Mouse (Mus musculus): ENCODE results near the gene Stard3. TPM values are rescaled to one million over a fixed set of nuclear protein-coding genes. Genes with fewer than 3 reads are reported as not detected.

The Stard3 gene
- polyA plus RNA-seq, 1 experiment from 2014 or later, result 44.9 TPM

GRCm38 (mm10) chr11:98341174-98341573 is 17.0 kb upstream of the Stard3 start:
- Histone ChIP-seq H3K36me3 (ENCODE audit: control insufficient read depth, insufficient read depth, low read length) (no peaks in the 10 kb centered on the region), H3K27me3 (replicated peaks; ENCODE audit: control insufficient read depth, insufficient read depth, low read length) (peaks cover 58% of the 10 kb centered on the region), H3K9me3 (ENCODE audit: control insufficient read depth, low read length) (no peaks in the 10 kb centered on the region), H3K4me2 (ENCODE audit: low read depth, low read length) (no peak overlapping the region), H3K9ac (ENCODE audit: low read depth, low read length) (no peak overlapping the region), H3K27ac (ENCODE audit: low read length) (no peak overlapping the region), H3K4me3 (ENCODE audit: low read length) (no peak overlapping the region), H3K4me1 (ENCODE audit: control insufficient read depth, insufficient read depth, low read length) (peaks cover 28% of the 10 kb centered on the region)
- ATAC-seq, result no peak
- WGBS, result 65% methylated on average over 4 of the region's 4 CpGs

- Histone ChIP-seq H3K4me3 (ENCODE audit: low read length) (peak overlapping the region; percentile 45), H3K36me3 (ENCODE audit: control insufficient read depth, insufficient read depth, low read length) (no peaks in the 10 kb centered on the region), H3K9ac (ENCODE audit: low read depth, low read length) (peak overlapping the region; percentile 58; the same call in 1 of the 2 replicates), H3K4me1 (ENCODE audit: control insufficient read depth, insufficient read depth, low read length) (peaks cover 28% of the 10 kb centered on the region), H3K27me3 (replicated peaks; ENCODE audit: control insufficient read depth, insufficient read depth, low read length) (peaks cover 52% of the 10 kb centered on the region), H3K9me3 (ENCODE audit: control insufficient read depth, low read length) (no peaks in the 10 kb centered on the region), H3K4me2 (ENCODE audit: low read depth, low read length) (peak overlapping the region; percentile 77), H3K27ac (ENCODE audit: low read length) (no peak overlapping the region)
- under 1% methylated on average over 29 of the region's 29 CpGs for WGBS
- ATAC-seq, result peak; percentile 49
Observed at GRCm38 (mm10) chr11:98342000-98342945, 15.9 kb upstream of the Stard3 start.

GRCm38 (mm10) chr11:98345253-98345652 is 12.9 kb upstream of the Stard3 start:
- Histone ChIP-seq H3K36me3 (ENCODE audit: control insufficient read depth, insufficient read depth, low read length) (no peaks in the 10 kb centered on the region), H3K9me3 (ENCODE audit: control insufficient read depth, low read length) (no peaks in the 10 kb centered on the region), H3K4me1 (ENCODE audit: control insufficient read depth, insufficient read depth, low read length) (peaks cover 15% of the 10 kb centered on the region), H3K27ac (ENCODE audit: low read length) (no peak overlapping the region), H3K4me3 (ENCODE audit: low read length) (peak overlapping the region; percentile 26), H3K4me2 (ENCODE audit: low read depth, low read length) (peak overlapping the region; percentile 50), H3K27me3 (replicated peaks; ENCODE audit: control insufficient read depth, insufficient read depth, low read length) (peaks cover 54% of the 10 kb centered on the region), H3K9ac (ENCODE audit: low read depth, low read length) (no peak overlapping the region; the same call in 1 of the 2 replicates)
- 2% methylated on average over 14 of the region's 14 CpGs for WGBS
- no peak for ATAC-seq

- peaks cover 17% of the 10 kb centered on the region for H3K4me1 ChIP-seq (ENCODE audit: control insufficient read depth, insufficient read depth, low read length)
- no peak overlapping the region; the same call in 1 of the 2 replicates for H3K4me3 ChIP-seq (ENCODE audit: low read length)
- no peaks in the 10 kb centered on the region for H3K36me3 ChIP-seq (ENCODE audit: control insufficient read depth, insufficient read depth, low read length)
- WGBS, result 15% methylated on average over 9 of the region's 9 CpGs
- no peak overlapping the region for H3K4me2 ChIP-seq (ENCODE audit: low read depth, low read length)
- H3K27me3 ChIP-seq (replicated peaks; ENCODE audit: control insufficient read depth, insufficient read depth, low read length), result peaks cover 53% of the 10 kb centered on the region
- ATAC-seq, result no peak
- no peak overlapping the region for H3K9ac ChIP-seq (ENCODE audit: low read depth, low read length)
- no peaks in the 10 kb centered on the region for H3K9me3 ChIP-seq (ENCODE audit: control insufficient read depth, low read length)
- H3K27ac ChIP-seq (ENCODE audit: low read length), result no peak overlapping the region
Observed at GRCm38 (mm10) chr11:98346168-98346567, 12.0 kb upstream of the Stard3 start.

GRCm38 (mm10) chr11:98347385-98348082 is 10.6 kb upstream of the Stard3 start:
- Histone ChIP-seq H3K4me1 (ENCODE audit: control insufficient read depth, insufficient read depth, low read length) (peaks cover 17% of the 10 kb centered on the region), H3K4me3 (ENCODE audit: low read length) (no peak overlapping the region; the same call in 1 of the 2 replicates), H3K9ac (ENCODE audit: low read depth, low read length) (no peak overlapping the region), H3K9me3 (ENCODE audit: control insufficient read depth, low read length) (no peaks in the 10 kb centered on the region), H3K27me3 (replicated peaks; ENCODE audit: control insufficient read depth, insufficient read depth, low read length) (peaks cover 47% of the 10 kb centered on the region), H3K4me2 (ENCODE audit: low read depth, low read length) (no peak overlapping the region; the same call in 1 of the 2 replicates), H3K27ac (ENCODE audit: low read length) (no peak overlapping the region), H3K36me3 (ENCODE audit: control insufficient read depth, insufficient read depth, low read length) (no peaks in the 10 kb centered on the region)
- ATAC-seq, result no peak
- 17% methylated on average over 12 of the region's 12 CpGs for WGBS

- Histone ChIP-seq H3K9ac (ENCODE audit: low read depth, low read length) (peak within 1 kb of the TSS; percentile 72), H3K4me1 (ENCODE audit: control insufficient read depth, insufficient read depth, low read length) (peaks cover 14% of the 10 kb centered on the region), H3K27ac (ENCODE audit: low read length) (no peak within 1 kb of the TSS), H3K36me3 (ENCODE audit: control insufficient read depth, insufficient read depth, low read length) (no peaks in the 10 kb centered on the region), H3K27me3 (replicated peaks; ENCODE audit: control insufficient read depth, insufficient read depth, low read length) (peaks cover 47% of the 10 kb centered on the region), H3K4me2 (ENCODE audit: low read depth, low read length) (peak within 1 kb of the TSS; percentile 90), H3K4me3 (ENCODE audit: low read length) (peak within 1 kb of the TSS; percentile 62), H3K9me3 (ENCODE audit: control insufficient read depth, low read length) (no peaks in the 10 kb centered on the region)
- WGBS, result under 1% methylated on average over 55 of the region's 55 CpGs
- peak; percentile 70 for ATAC-seq
Observed at GRCm38 (mm10) chr11:98348083-98348961, 9.8 kb upstream of the Stard3 start, which contains the start of gene Ppp1r1b. Gene Ppp1r1b (plus strand): TSS chr11:98348404.

GRCm38 (mm10) chr11:98349308-98349707 is 8.9 kb upstream of the Stard3 start:
- Histone ChIP-seq H3K4me2 (ENCODE audit: low read depth, low read length) (peak overlapping the region; percentile 90), H3K9ac (ENCODE audit: low read depth, low read length) (peak overlapping the region; percentile 72)
- whole genome bisulfite sequencing, result 15% methylated on average over 9 of the region's 9 CpGs

GRCm38 (mm10) chr11:98352272-98352990 is 5.7 kb upstream of the Stard3 start:
- Histone ChIP-seq H3K9ac (ENCODE audit: low read depth, low read length) (peak overlapping the region; percentile 14; the same call in 1 of the 2 replicates), H3K27ac (ENCODE audit: low read length) (peak overlapping the region; percentile 79), H3K36me3 (ENCODE audit: control insufficient read depth, insufficient read depth, low read length) (no peaks in the 10 kb centered on the region), H3K9me3 (ENCODE audit: control insufficient read depth, low read length) (no peaks in the 10 kb centered on the region), H3K4me3 (ENCODE audit: low read length) (no peak overlapping the region), H3K4me1 (ENCODE audit: control insufficient read depth, insufficient read depth, low read length) (peaks cover 42% of the 10 kb centered on the region), H3K4me2 (ENCODE audit: low read depth, low read length) (no peak overlapping the region), H3K27me3 (replicated peaks; ENCODE audit: control insufficient read depth, insufficient read depth, low read length) (peaks cover 35% of the 10 kb centered on the region)
- WGBS, result 67% methylated on average over 18 of the region's 18 CpGs
- ATAC-seq, result peak; percentile 56

More at GRCm38 (mm10) chr11:98349308-98349707, 8.9 kb upstream of the Stard3 start:
- Histone ChIP-seq H3K9me3 (ENCODE audit: control insufficient read depth, low read length) (no peaks in the 10 kb centered on the region), H3K4me3 (ENCODE audit: low read length) (peak overlapping the region; percentile 62), H3K36me3 (ENCODE audit: control insufficient read depth, insufficient read depth, low read length) (no peaks in the 10 kb centered on the region), H3K4me1 (ENCODE audit: control insufficient read depth, insufficient read depth, low read length) (peaks cover 21% of the 10 kb centered on the region), H3K27ac (ENCODE audit: low read length) (no peak overlapping the region), H3K27me3 (replicated peaks; ENCODE audit: control insufficient read depth, insufficient read depth, low read length) (peaks cover 47% of the 10 kb centered on the region)
- ATAC-seq, result no peak

Measured in intestine, embryonic 16.5 days (tissue).